Mouse (Mus musculus): ENCODE results near the gene Gm3239. TPM values are rescaled to one million over a fixed set of nuclear protein-coding genes. Genes with fewer than 3 reads are reported as not detected.

Gene Gm3239
- not detected in 4 replicates for total RNA-seq (2023)

DNA sequence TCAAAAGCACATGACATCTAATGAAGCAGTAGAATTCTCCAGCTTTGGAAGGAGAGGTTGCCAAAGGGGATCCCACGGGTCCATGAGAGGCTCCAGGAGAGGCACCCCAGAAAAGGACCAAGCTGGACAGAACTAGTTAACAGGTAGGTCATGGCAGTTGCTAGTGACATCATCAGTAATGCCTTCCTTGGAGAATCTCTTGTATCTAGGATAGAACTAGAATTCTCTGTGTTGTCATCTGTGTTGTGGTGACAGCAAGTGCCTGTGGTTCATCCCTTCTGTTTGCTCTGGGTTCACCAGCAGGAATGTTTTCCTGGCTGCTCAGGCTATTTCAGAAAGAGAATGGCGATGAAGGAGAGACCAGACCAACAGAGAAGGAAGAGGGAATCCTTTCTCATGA lies at the start of gene Gm3239:
Gene Gm3239 (plus strand): TSS at position 301 of the 400 bp plus-strand sequence.

DNA sequence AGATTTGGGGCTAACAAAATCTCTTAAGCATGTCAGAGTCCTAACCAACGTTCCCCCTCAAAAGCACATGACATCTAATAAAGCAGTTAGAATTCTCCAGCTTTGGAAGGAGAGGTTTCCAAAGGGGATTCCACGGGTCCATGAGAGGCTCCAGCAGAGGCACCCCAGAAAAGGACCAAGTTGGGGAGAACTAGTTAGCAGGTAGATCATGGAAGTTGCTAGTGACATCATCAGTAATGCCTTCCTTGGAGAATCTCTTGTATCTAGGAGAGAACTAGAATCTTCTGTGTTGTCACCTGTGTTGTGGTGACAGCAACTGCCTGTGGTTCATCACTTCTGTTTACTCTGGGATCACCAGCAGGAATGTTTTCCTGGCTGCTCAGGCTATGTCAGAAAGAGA lies 31.9 kb upstream of the Gm3239 start, which contains the start of gene Gm8159:
Gene Gm8159 (plus strand): TSS at position 301 of the 400 bp plus-strand sequence.

DNA sequence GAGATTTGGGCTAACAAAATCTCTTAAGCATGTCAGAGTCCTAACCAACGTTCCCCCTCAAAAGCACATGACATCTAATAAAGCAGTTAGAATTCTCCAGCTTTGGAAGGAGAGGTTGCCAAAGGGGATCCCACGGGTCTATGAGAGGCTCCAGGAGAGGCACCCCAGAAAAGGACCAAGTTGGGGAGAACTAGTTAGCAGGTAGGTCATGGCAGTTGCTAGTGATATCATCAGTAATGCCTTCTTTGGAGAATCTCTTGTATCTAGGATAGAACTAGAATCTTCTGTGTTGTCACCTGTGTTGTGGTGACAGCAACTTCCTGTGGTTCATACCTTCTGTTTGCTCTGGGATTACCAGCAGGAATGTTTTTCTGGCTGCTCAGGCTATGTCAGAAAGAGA lies 44.9 kb downstream of the Gm3239 start, which contains the start of gene Gm7876:
Gene Gm7876 (plus strand): TSS at position 301 of the 400 bp plus-strand sequence.

Other genes starting within 250 kb of the Gm3239 start
- gene Gm3164, start 248.7 kb upstream of the Gm3239 start, total RNA-seq (2023) = not detected in 4 replicates
- not detected in 4 replicates for gene Gm3173, start 233.2 kb upstream of the Gm3239 start, total RNA-seq (2023)
- gene Gm3182, start 182.4 kb upstream of the Gm3239 start, total RNA-seq (2023) = not detected in 4 replicates
- not detected in 4 replicates for gene Gm3047, start 108.8 kb upstream of the Gm3239 start, total RNA-seq (2023)
- gene Gm8159, start 31.8 kb upstream of the Gm3239 start, total RNA-seq (2023) = not detected in 4 replicates
- gene Gm7876, start 45.0 kb downstream of the Gm3239 start, total RNA-seq (2023) = not detected in 4 replicates
- not detected in 4 replicates for gene Gm3252, start 62.6 kb downstream of the Gm3239 start, total RNA-seq (2023)
- gene Gm9602, start 112.1 kb downstream of the Gm3239 start, total RNA-seq (2023) = not detected in 4 replicates
- gene Gm3269, start 173.9 kb downstream of the Gm3239 start, total RNA-seq (2023) = not detected in 4 replicates
- gene Gm3264, start 191.4 kb downstream of the Gm3239 start, total RNA-seq (2023) = not detected in 4 replicates
- not detected in 4 replicates for gene Gm3278, start 228.2 kb downstream of the Gm3239 start, total RNA-seq (2023)